Mouse (Mus musculus) megakaryocyte, adult 5-6 weeks (primary cell): ENCODE results near the gene Xiap. TPM values are rescaled to one million over a fixed set of nuclear protein-coding genes. Genes with fewer than 3 reads are reported as not detected.

Experiments used
- ATAC-seq: 2 replicates; pipeline ENCODE4 v1.8.0; 2016; ENCODE audit warnings: mild to moderate bottlenecking, inconsistent platforms; ENCODE audit not compliant: poor library complexity, severe bottlenecking
- total RNA-seq, 2 experiments: library from RNA; stranded (forward) in 1 of 2; stranded (reverse) in 1 of 2; fragments of 153-499, 151-499 nt in 1 of 2; fragments of 221-1000, 200-1000 nt in 1 of 2; gene quantifications; 2 replicates each; pipeline versions ENCODE4 v1.2.3 to v1.2.4; 2015 to 2017

Xiap gene
- total RNA-seq, 2 experiments from 2014 or later, result 69.6 to 88.2 TPM

GRCm38 (mm10) chrX:42068875-42069257 lies 9.4 kb downstream of the Xiap start:
- peak; percentile 68 for ATAC-seq

GRCm38 (mm10) chrX:42087731-42088130 lies 28.3 kb downstream of the Xiap start:
- no peak for ATAC-seq

GRCm38 (mm10) chrX:42088136-42088535 lies 28.7 kb downstream of the Xiap start:
- no peak for ATAC-seq

- no peak for ATAC-seq
Measured at GRCm38 (mm10) chrX:42107137-42107536, 47.7 kb downstream of the Xiap start.

GRCm38 (mm10) chrX:42110585-42110984 lies 51.1 kb downstream of the Xiap start:
- ATAC-seq, result no peak

GRCm38 (mm10) chrX:42119442-42120048 lies 60.1 kb downstream of the Xiap start:
- ATAC-seq, result no peak

GRCm38 (mm10) chrX:42124963-42125697 lies 65.7 kb downstream of the Xiap start:
- ATAC-seq, result no peak

- no peak for ATAC-seq
Measured at GRCm38 (mm10) chrX:42139882-42140281, 80.4 kb downstream of the Xiap start.

- peak; percentile 87 for ATAC-seq
Measured at GRCm38 (mm10) chrX:42142620-42143019, 83.1 kb downstream of the Xiap start.

GRCm38 (mm10) chrX:42143991-42144390 lies 84.5 kb downstream of the Xiap start:
- no peak for ATAC-seq

GRCm38 (mm10) chrX:42148016-42148451 lies 88.6 kb downstream of the Xiap start:
- ATAC-seq, result 0 out of 2 replicates have a peak, but pooled peaks have one; percentile 17

- peak; percentile 79 for ATAC-seq
Measured at GRCm38 (mm10) chrX:42148788-42149556, 89.5 kb downstream of the Xiap start, which contains the start of gene Stag2. Stag2 (plus strand) TSS chrX:42149317.

- peak; percentile 9; the same call in 1 of the 2 replicates for ATAC-seq
Measured at GRCm38 (mm10) chrX:42149557-42150345, 90.3 kb downstream of the Xiap start.

GRCm38 (mm10) chrX:42150346-42151023 lies 91.0 kb downstream of the Xiap start:
- peak; percentile 57 for ATAC-seq

- ATAC-seq, result no peak
Measured at GRCm38 (mm10) chrX:42151024-42151754, 91.7 kb downstream of the Xiap start.

GRCm38 (mm10) chrX:42151903-42152369 lies 92.5 kb downstream of the Xiap start:
- peak; percentile 50 for ATAC-seq

GRCm38 (mm10) chrX:42153056-42153455 lies 93.6 kb downstream of the Xiap start:
- ATAC-seq, result no peak
